Mouse (Mus musculus) liver (tissue): Measurements from ENCODE around the gene AC134908.4.

Experiments
- DNase-seq: peaks from one replicate; pipeline ENCODE4 v3.0.0-alpha.2; 2020; ENCODE audit warnings: mixed read lengths

AC134908.4 gene

DNA sequence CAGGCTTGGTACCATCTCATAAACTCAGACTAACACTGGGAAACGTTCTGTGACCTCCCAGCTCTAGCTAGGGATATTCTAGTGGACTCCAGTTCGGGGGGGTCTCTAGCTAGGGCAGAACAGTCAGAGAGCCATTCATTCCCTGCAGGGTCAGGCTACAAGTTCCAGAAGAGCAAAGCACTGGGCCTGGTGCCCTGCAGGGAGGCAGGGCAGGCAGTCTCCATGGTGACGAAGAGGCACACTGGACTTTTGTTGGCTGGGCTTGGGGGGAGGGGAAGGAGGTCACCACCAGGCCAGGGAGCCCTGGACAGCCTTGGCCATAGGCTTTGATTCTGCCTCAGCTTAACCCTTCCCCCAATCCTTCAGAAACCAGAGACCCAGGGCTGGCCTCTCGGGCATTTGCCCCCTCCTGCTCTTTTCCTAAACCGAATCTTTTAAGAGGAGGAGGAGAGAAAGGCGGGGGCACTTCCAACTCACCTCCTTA lies at the start of gene AC134908.4:
AC134908.4 (minus strand) TSS at position 51 of the 484 bp plus-strand sequence.
- DNase-seq, result peak; percentile 25

DNA sequence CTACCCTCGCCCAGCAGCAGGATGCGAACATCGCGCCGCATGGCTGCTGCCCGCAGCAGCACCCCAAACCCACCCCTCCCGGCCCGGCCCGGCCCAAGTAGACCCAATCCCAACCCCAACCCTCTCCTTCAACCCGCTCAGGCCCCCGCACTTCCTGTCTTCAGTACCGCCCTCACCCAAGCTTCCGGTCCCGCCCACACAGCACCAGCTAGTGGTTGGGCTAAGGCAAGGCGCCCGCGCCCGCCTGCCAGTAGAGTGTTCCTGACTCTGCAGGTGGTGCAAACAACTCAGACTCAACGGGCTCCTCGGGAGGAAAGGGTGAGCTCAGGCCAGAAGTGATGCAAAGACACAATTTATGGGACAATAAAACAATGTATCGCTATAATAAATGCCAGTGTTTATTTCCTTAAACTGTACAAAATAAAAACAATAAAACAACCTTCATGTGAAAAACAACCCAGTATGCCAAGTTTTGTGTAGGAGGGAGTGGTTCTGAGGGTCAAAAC lies 49.0 kb upstream of the AC134908.4 start, which contains the start of gene Rhot2:
Rhot2 (minus strand) TSS at position 456 of the 506 bp plus-strand sequence.
- DNase-seq, result peak; percentile 96

DNA sequence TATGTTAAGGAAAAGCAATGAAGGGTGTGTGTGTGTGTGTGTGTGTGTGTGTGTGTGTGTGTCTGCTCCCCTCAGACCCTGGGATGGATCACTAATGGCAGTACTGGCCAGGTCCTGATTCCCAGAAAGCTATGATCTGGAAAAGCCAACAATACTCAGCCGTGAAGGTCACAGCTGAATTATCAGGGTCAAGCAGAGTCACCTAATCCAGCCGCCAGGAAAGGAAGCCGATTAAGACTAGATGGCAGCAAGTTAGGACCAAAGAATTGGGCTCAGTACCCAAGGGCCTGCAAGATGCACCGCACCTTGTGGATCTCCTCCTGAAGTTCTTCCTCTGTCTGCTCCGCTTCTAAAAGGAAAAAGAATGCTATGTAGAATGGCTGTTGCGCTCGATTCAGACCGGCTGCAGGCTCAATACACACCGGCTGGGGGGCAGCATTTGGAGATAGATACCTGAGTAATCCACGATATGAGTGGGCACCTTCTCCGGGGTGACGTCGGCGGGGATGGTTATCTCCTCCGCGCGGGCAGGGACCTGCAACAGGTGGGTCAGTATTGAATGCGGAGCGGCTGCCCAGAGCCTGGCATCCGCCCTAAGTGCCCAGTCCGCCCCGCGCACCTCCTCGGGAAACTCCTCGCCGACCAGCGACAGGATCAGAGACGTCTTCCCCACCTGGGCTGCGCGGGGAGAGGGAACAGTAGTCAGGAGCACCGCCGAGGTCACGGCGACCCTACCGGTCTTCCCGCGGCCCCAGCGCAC lies 48.4 kb upstream of the AC134908.4 start:
- DNase-seq, result peak; percentile 65

DNA sequence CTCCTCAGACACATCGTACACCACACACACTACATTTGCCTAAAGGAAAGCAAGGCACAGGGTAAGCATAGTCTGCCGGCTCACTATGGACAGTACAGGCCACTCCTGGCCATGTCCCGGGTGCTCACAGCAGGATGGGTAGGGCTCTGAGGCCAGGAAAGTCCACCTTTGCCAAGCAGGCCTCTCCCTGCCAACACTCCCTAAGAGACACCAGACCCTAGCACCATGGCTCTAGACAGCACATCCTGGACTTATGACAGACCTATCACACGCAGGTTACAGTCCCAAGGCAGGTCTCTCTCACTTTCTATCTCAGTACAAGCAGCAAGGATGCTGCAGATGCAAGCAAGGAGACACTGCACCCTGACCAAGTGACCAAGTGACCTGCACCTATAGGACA lies 47.7 kb upstream of the AC134908.4 start:
- no peak for DNase-seq

DNA sequence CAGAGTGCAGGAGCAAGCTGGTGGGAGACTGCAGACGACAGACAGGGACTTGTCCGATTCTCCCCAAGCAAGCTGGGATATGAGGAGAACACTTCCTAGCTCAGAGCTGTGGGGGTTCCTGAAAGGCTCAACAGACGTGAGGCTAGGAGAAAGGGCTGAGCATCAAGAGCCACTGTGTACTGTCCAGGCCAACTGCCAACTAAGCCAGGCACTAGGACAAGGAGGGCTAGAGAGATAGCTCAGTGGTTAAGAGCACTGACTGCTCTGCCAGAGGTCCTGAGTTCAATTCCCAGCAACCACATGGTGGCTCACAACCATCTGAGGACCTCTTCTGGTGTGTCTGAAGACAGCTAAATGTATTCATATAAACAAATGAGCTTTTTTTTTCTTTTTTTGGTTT lies 47.0 kb upstream of the AC134908.4 start:
- no peak for DNase-seq

DNA sequence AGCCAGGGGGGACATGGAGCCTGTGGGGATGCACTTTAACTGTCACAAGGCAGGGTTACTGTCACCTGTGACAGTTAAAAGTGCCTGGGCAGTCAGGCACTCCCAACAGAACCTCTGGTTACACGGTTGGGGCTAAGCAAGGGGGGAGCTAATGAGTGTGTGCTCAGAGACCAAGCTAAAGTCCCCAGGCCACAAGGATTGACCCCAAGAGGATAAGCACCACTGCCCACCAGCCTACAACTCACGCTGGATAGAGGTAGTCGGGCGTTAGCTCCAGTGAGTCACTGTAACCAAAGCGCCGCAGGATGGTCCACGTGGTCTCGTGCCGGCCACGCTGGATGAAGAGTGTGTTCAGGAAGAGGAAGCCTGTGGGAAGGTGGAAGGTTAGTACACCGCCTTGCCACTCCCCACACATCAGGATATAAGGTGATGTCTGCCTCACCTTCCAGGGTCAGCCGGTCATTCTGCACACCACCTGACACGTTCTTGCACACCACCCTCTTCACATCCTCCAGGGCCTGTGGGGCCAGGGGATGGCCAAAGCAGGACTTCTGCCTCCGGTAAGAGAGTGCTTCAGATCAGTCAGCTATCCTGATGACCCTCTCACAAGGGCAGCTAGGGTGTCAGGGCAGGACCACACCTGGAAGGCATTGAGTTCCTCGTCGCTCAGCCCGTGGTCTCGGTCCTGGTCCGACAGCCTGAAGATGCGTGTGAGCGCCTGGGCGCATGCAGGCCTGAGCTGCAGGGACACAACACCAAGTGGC lies 45.8 kb upstream of the AC134908.4 start, which contains the start of gene Gm20683:
Gm20683 (minus strand) TSS at position 647 of the 764 bp plus-strand sequence.
- no peak for DNase-seq

DNA sequence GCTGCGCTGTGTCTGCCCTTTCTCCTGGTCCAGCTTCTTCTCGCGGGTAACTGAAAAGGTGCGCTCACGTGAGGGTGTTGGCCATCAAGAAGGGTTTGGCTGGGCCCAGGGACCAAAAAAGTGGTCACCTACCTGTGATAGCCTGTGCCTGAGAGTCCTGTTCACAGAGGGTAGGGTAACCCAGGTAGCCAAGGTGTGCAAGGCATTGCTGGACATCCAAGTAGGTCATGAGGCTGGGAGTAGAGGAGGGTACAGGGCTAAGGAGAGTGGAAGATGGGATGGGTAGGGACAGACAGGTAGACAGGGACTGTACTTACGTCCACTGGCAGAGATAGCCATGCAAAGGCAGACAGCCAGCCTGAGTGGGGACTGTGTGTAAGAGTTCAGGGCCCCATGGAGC lies 45.1 kb upstream of the AC134908.4 start:
- DNase-seq, result no peak

DNA sequence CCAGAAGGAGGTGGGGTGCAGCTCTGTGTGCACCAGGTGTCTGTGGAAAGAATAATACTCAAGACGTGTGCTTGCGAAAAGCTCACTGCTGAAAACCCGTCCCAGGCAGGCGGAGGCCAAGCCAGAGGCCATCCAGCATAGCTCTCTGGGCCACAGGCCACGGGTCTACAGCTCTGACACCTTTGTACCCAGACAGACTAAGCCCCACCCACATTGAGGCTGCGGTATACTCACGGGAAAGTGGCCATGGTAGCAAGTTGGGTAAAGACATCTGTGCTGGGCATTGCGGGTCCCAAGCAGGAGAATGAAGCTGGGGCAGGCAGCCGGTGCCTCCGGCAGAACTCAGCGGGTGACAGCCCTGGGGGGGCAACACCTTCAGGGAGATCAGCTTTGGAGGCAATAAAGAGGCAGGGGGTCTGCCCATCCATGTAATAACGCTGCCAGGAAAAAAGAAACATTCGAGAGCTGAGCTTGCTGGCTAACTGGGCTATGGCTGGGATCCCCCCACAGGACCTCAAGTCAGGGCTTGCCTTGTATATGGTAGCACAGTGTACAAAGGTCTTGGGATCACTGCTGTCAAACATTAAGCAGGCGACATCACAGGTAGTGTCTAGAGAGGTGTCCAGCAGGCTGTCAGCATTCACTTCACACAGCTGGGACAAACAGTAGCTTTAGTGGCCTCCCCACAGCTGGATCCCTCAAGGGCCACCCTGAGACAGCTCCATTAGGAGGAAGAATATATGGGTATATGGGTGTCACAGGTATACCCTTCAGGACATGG lies 44.2 kb upstream of the AC134908.4 start:
- DNase-seq, result peak; percentile 32

DNA sequence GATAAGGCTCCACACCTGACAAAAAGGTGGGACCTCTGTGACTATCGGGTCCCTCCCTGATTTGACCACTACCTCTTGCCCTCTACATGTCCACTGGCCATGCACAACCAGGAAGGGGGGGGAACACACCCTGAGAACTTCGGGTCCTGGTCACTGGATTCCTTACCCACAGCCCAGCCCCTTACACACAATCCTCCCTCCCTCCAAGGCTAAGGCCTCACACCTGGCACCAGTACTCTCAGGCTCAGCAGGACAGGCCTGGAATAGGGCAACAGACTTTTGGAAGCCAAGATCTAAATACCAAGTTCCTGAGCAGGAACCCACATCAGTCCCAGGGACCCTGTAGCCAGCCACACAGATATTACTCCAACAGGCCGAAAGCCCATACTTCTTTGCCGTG lies 43.4 kb upstream of the AC134908.4 start:
- no peak for DNase-seq

DNA sequence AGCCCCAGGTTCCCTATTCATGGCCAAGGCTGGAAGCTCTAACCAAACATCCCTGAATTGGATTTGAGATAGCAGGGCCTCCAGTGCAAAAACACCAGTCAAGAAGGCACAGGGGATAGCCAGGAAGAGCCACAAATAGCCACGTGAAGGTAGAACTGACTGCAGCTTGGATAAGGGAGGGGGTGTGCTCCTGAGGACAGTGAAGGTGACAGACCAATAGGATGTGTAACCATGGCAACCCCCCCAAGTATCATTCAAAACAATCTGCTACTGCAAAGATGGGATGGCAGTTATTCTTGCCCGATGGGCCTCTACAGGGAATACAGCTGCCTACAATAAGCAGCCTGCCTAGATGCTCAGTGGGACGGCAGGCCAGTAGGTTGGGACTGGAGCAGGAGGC lies 42.1 kb upstream of the AC134908.4 start:
- no peak for DNase-seq

DNA sequence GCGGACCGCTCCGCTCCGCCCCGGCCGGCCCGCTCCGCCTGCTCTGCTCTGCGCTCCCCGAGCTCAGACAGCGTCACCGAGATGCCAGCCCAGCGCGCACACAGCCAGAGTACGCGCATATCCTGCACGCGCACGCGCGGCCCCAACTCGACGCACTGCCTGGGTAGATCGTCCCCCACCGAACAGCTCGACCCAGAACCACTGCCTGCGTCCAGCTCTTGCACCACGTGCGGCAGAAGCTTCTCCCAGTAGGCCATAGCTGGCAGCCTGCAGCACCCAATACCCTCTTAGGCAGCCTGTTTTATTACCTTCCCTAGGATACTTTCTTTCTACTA lies 41.6 kb upstream of the AC134908.4 start, which contains the start of gene Rhbdl1:
Rhbdl1 (minus strand) TSS at position 220 of the 335 bp plus-strand sequence.
- peak; percentile 60 for DNase-seq

DNA sequence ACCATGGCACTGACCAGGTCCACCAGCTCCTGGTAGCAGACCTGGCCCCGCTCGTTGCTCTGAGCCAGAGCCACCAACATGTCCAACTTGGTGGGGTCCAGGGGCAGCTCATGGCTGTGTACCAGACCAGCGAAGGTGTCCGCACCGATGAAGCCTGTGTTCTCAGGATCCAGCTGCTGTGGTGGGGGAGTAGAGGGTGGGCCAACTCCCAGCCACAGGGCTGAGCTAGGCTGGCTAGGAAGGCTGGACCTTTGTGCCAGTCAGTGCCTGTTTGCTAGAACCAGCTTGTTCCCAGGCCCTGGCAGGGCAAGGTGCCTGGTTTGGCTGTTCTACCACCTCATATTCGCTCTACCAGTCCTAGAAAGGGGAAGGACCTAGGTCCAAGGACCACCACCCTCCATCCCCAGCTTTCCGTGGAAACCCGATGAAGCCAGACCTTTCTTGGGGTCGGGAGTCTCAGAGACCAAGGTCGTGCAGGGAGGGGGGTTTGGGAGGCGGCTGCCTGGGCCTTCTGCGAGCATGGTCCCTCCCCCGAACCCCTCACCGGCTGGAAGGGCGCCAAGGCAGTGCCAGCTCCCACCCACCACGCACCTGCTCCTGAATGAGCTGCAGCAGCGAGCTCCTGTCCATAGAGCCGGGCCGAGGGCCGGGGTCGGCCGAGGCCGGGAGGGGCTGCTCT lies 41.1 kb upstream of the AC134908.4 start:
- no peak for DNase-seq

DNA sequence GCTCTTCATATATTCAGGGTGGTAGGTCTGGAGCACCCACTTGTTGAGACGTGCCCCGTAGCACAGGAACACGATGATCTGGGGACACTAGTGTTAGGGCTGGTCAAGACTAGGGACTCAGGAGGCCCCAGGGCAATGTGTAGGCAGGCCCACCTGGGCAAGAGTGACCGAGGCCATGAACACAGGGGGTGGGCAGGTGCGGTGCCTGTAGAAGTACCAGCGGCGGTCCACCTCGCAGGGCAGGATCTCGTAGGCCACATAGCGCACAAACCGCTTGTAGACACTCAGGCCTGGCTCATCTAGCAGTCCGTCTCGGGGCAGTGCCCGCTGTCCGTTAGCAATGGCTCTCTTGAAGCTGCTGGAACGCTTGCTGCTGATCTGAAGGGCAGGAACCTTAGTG lies 40.4 kb upstream of the AC134908.4 start:
- DNase-seq, result no peak

DNA sequence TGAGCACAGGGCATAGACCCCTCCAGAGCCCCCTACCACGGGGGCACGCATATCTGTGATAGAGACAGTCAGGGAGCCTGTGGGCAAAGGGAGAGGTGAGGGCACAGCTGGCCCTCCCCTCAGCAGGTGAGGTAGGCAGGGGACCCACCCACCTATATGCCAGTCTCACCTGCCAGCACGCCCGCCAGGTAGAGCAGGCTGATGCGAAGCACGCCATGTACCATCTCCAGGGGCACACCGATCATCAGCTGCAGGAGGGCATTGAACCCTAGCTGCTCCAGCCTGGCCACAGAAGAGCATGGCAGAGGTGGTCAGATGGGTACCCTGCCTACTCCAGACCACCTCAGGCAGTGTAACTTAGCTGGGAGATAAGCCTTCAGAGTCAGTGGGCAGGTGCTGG lies 39.8 kb upstream of the AC134908.4 start:
- no peak for DNase-seq

DNA sequence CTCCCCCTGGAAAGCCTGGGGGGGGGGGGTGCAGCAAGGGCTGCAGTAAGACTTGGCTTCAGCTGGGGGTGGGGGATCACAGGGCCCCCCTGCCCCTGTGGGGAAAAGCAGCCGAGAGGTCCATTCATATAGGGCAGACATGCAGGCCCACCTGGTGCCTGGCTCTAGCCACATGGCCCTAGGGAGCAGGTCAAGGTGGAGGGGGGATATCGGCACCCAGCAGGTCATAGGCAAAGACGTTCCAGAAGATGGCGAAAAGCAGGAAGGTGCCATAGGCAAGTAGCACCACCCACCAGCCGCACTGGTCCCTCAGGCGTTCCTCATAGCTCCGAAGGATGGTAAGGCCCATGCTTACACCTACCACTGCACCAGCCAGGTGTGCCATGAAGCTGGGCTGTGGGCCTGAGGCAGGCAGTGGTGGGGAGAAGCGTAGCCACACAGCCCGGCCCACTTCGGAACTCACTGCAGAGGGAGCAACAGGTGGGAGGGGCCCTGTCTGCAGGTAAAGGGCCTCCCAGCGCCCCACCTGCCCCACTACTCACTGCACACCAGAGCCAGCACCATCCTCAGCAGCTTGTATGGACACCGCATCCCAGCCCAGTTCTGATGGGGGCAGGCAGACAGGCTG lies 39.2 kb upstream of the AC134908.4 start:
- no peak for DNase-seq

DNA sequence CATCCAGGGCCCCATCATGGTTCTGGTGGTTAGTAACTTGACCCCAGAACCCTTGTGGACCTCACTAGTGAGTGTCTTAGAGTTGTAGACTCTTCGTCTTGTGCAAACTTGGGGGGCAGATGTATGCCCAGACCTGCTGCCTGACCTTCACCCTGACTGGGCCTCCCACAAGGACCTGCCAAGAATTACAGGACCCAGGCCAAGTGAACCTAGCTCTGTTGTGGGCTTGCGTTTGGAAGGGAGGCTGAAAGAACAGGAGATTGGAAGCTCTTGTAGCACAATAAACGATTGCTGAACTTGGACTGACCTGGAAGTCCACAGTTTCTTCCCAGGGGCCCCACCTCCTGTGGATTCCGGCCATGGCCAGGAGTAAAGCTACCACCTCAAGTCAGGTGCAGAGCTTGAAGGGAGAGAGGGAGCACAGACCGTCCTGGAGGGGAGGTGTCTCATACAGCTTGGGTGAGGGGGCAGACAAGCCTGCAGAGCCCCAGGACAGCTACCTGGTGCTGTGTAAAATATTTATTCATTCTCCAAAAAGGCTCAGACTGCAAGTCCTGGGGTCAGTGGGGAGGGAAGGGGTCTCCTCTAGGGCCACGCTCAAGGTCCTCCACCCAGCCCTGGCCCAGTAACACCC lies 38.6 kb upstream of the AC134908.4 start:
- DNase-seq, result no peak

DNA sequence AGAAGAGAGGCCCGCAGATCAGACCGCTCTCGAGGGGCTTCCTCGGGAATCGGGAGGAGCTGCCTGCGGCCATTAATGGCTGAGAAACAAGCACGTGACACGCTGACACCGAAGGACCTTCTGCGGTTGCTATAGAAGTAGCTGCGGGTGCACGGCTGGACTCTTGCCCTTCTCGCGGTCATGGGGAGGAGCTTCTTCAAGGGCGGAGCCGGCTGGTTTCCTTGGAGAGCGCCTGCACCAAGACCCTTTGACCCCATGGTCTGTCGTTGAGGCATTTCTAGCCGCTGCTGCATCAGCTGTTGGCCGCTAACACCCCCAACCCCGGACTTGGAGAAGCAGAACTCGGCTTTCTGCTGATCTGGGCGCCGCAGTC lies 37.8 kb upstream of the AC134908.4 start, which contains the start of gene Stub1:
Stub1 (minus strand) TSS at position 114 of the 373 bp plus-strand sequence.
- DNase-seq, result peak; percentile 87

DNA sequence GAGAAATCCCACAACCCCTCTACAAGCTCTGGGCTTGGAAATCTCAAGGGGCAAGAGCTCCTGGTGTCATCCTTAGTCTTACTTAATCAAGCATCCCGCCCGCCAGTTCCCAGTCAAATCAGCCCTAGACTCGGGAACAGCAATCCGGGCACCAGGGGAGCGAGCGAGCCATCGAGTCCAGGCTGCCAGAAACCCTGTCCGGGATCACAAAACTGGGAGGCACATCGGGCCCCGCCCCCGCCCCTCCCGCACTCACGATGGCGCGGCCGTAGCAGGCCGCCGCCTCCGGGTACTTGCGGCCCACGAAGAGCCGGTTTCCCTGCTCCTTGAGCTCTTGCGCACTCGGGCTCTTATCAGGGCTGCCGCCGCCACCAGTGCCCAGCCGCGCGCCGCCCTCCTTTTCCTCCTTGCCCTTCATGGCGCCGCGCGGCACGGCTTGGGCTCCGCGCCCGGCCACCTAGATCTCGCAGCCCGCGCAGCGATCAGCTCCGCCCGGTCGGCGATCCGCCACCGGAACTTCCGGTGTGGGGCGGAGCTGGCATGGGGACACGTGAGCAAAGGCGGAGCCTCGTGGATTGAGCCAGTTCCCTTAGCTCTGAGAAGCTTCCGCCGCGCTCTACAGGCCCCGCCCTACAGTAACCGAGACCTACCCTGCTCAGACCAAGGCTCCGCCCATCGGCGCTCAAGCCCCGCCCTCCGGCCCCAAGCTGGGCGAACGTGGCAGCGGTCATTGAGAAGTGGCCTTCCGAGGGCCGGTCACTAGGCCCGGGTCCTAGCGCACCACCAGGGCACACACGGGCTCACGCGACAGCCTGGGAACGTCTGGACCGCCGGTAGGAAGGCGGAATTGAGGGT lies 37.2 kb upstream of the AC134908.4 start:
- peak; percentile 100 for DNase-seq

DNA sequence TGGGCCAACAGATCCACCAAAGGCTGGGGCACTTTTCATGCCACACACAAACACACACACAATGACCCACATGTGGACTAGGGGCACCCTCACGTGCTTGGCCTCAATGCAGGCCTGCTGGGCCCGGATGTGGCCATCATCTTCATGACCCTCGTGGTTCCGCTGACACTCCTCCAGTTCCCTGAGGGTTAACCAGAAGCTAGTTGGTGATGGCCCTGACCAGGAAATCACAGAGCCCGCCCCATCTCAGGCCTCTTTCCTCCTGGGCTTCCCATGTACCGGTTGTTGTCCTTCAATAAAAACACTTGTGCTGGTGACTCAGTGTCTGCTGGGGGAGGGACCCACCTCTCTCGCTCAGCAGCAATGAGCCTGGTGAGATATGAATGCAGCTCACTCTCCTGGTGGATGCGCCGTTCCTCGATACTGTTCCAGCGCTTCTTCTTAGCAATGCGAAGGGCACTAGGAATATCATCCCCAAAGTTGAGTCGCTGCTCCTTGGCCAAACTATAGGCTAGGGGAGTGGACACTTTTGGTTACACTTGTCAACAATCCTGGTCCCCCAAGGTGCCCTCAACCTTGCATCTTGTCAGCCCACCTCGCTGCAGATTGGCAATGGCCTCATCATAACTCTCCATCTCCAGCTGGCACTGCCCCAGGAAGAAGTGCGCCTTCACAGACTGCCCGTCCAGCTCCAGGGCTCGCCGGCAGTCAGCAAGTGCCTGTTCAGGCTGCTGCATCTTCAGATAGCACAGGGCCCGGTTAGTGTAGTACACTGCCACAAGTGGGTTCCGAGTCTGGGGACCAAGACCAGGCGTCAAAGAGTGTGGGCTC lies 36.2 kb upstream of the AC134908.4 start:
- no peak for DNase-seq
